Mouse (Mus musculus): ENCODE results near the gene Slc4a5.

Gene Slc4a5

GRCm38 (mm10) chr6:83352666-83353410 is 133.2 kb downstream of the Slc4a5 start:
- DNase-seq, result no peak

Measured in retina, postnatal 1 day (tissue).